Mouse (Mus musculus) retina, postnatal 7 days (tissue): ENCODE data around the gene 4930583I09Rik.

ENCODE experiments used
- DNase-seq: peaks from one replicate; pipeline ENCODE4 v3.0.0-alpha.2; 2012; ENCODE audit warnings: low read depth, low spot score

Gene 4930583I09Rik

GRCm38 (mm10) chr17:64802168-64802955, 33.5 kb downstream of the 4930583I09Rik start:
- no peak for DNase-seq

- no peak for DNase-seq
Observed at GRCm38 (mm10) chr17:64792623-64793022, 43.2 kb downstream of the 4930583I09Rik start.

GRCm38 (mm10) chr17:64792076-64792475, 43.8 kb downstream of the 4930583I09Rik start:
- no peak for DNase-seq

GRCm38 (mm10) chr17:64789175-64789574, 46.7 kb downstream of the 4930583I09Rik start:
- DNase-seq, result no peak

- no peak for DNase-seq
Observed at GRCm38 (mm10) chr17:64788301-64788700, 47.6 kb downstream of the 4930583I09Rik start.

GRCm38 (mm10) chr17:64785961-64786360, 49.9 kb downstream of the 4930583I09Rik start:
- DNase-seq, result no peak
